Comparison of ENCODE assay signal across 8 mouse cellular contexts in genomic region chr16:28517596-28518524, GRCm38 (mm10).
DNase-seq lines count a peak whose midpoint lies in the region; ATAC-seq and TF ChIP-seq lines count a peak whose summit lies in the region.

No protein-coding gene starts in this region.

- H3K9ac ChIP-seq in MEL (ENCODE audit: control insufficient read depth, low read depth, low read length, poor library complexity, severe bottlenecking): no peak overlapping the region
- H3K9ac ChIP-seq in forebrain, postnatal 0 days: no peak overlapping the region

- TF ChIP-seq POLR2A in MEL (IDR thresholded peaks at IDR 0.05; ENCODE audit: control insufficient read depth in 1 of 2, insufficient read depth in 1 of 2, low read depth in 1 of 2, low read length in 2 of 2, poor library complexity in 1 of 2): no peak
- no peak for TF ChIP-seq POLR2A in lung, adult 2 months (IDR thresholded peaks at IDR 0.05; ENCODE audit: borderline replicate concordance, extremely low read depth, low read depth, low read length)
- no peak for TF ChIP-seq POLR2A in olfactory bulb, adult 2 months (IDR thresholded peaks at IDR 0.05; ENCODE audit: insufficient read depth, low read depth, low read length)

- ATAC-seq in forebrain, postnatal 0 days: peak; percentile 86
- peak; percentile 84 to 98 for ATAC-seq in hematopoietic stem cell, adult 5-6 weeks (replicated peaks in 1 of 2; ENCODE audit: insufficient read depth in 1 of 2, low FRiP score in 2 of 2, low TSS enrichment in 1 of 2, low read depth in 1 of 2, poor library complexity in 2 of 2, severe bottlenecking in 2 of 2)

- peak; percentile 74 for TF ChIP-seq RAD21 in MEL (IDR thresholded peaks at IDR 0.05; ENCODE audit: low read depth, low read length)

- 36% methylated on average over 21 of the region's 21 CpGs for WGBS in forebrain, postnatal 0 days
- 19% methylated on average over 21 of the region's 21 CpGs for WGBS in lung, adult 2 months
- 20% methylated on average over 21 of the region's 21 CpGs for WGBS in olfactory bulb, adult 2 months

- no peak overlapping the region for H3K27ac ChIP-seq in MEL (ENCODE audit: control insufficient read depth, low read depth, low read length)
- no peak overlapping the region for H3K27ac ChIP-seq in forebrain, postnatal 0 days (ENCODE audit: low read depth, low read length)
- H3K27ac ChIP-seq in olfactory bulb, adult 2 months (ENCODE audit: insufficient read depth, low read depth, low read length): no peak overlapping the region

- no peaks in the 10 kb centered on the region for H3K9me3 ChIP-seq in MEL (replicated peaks; ENCODE audit: insufficient read depth, low read length)
- H3K9me3 ChIP-seq in forebrain, postnatal 0 days (ENCODE audit: low read length): no peaks in the 10 kb centered on the region

- no peaks in the 10 kb centered on the region for H3K27me3 ChIP-seq in MEL (ENCODE audit: control insufficient read depth in 1 of 2, insufficient read depth in 2 of 2, low read length in 2 of 2)
- no peaks in the 10 kb centered on the region for H3K27me3 ChIP-seq in forebrain, postnatal 0 days (ENCODE audit: insufficient read depth, low read length)

- peak overlapping the region; percentile 39 for H3K4me2 ChIP-seq in forebrain, postnatal 0 days (ENCODE audit: low read depth)

- no peak for TF ChIP-seq EP300 in MEL (IDR thresholded peaks at IDR 0.05; ENCODE audit: low read depth in 1 of 2, low read length in 2 of 2)

- peak; percentile 76 to 78 (median 77) for TF ChIP-seq CTCF in MEL (IDR thresholded peaks at IDR 0.05 in 2 of 3, conservative IDR thresholded peaks at IDR 0.05 in 1 of 3; ENCODE audit: control insufficient read depth in 1 of 3, insufficient read depth in 1 of 3, low read depth in 2 of 3, low read length in 3 of 3, poor library complexity in 1 of 3, severe bottlenecking in 1 of 3)
- peak; percentile 88 for TF ChIP-seq CTCF in forebrain, postnatal 0 days (IDR thresholded peaks at IDR 0.05; ENCODE audit: low read depth)
- TF ChIP-seq CTCF in lung, adult 2 months (IDR thresholded peaks at IDR 0.05; ENCODE audit: insufficient read depth, low read length): peak; percentile 53; the same call in 1 of the 2 replicates
- TF ChIP-seq CTCF in olfactory bulb, adult 2 months (IDR thresholded peaks at IDR 0.05; ENCODE audit: insufficient read depth, low read depth, low read length): no peak

- DNase-seq in MEL (ENCODE audit: low read depth, low spot score): peak; percentile 64
- DNase-seq in cerebellum, adult 11-12 months: peak; percentile 79
- peak; percentile 85 for DNase-seq in forebrain, postnatal 0 days
- peak; percentile 73 to 86 for DNase-seq in layer of hippocampus, adult 8-10 months (ENCODE audit: low spot score in 2 of 2)
- DNase-seq in lung, adult 2 months: peak; percentile 49
- DNase-seq in thymus, postnatal 14 days: peak; percentile 28

- H3K4me1 ChIP-seq in MEL (ENCODE audit: control insufficient read depth in 1 of 2, insufficient read depth in 2 of 2, low read length in 2 of 2): no peaks in the 10 kb centered on the region
- no peaks in the 10 kb centered on the region for H3K4me1 ChIP-seq in forebrain, postnatal 0 days (ENCODE audit: insufficient read depth)
- H3K4me1 ChIP-seq in lung, adult 2 months (ENCODE audit: control insufficient read depth, insufficient read depth, low read length): no peaks in the 10 kb centered on the region; the same call in 1 of the 2 replicates
- no peaks in the 10 kb centered on the region for H3K4me1 ChIP-seq in olfactory bulb, adult 2 months (ENCODE audit: control insufficient read depth, insufficient read depth, low read length)

- H3K4me3 ChIP-seq in MEL (ENCODE audit: control insufficient read depth in 1 of 2, insufficient read depth in 1 of 2, low read depth in 2 of 2, low read length in 2 of 2): no peak overlapping the region
- peak overlapping the region; percentile 16 for H3K4me3 ChIP-seq in forebrain, postnatal 0 days (ENCODE audit: low read depth, low read length)
- no peak overlapping the region for H3K4me3 ChIP-seq in lung, adult 2 months (replicated peaks; ENCODE audit: extremely low read depth, low read depth, low read length)
- H3K4me3 ChIP-seq in olfactory bulb, adult 2 months (ENCODE audit: insufficient read depth, low read depth, low read length): peak overlapping the region; percentile 6

- H3K79me2 ChIP-seq in MEL (ENCODE audit: control insufficient read depth, insufficient read depth, low read length, poor library complexity): no peaks in the 10 kb centered on the region

- H3K36me3 ChIP-seq in MEL (ENCODE audit: control insufficient read depth in 1 of 2, insufficient read depth in 2 of 2, low read length in 2 of 2): no peaks in the 10 kb centered on the region
- H3K36me3 ChIP-seq in forebrain, postnatal 0 days (ENCODE audit: insufficient read depth): no peaks in the 10 kb centered on the region

TF ChIP-seq in MEL, 35 proteins besides CTCF, POLR2A, EP300 and RAD21:
- TF ChIP-seq ZC3H11A (IDR thresholded peaks at IDR 0.05; ENCODE audit: low read depth, low read length) (peak; percentile 34; the same call in 1 of the 2 replicates), MAZ (IDR thresholded peaks at IDR 0.05; ENCODE audit: low read depth, low read length) (no peak), MEF2A (IDR thresholded peaks at IDR 0.05; ENCODE audit: extremely low read depth, insufficient replicate concordance, low read depth, low read length, poor library complexity, severe bottlenecking) (no peak), SMC3 (IDR thresholded peaks at IDR 0.05; ENCODE audit: low read depth, low read length) (peak; percentile 51)

Comparison
In these comparisons a context has a peak if more than half of its experiments do, and no peak if none do; other contexts are left out.
1. DNase-seq: peak in every context shown above with its lines; median percentile 85 in forebrain, postnatal 0 days; 80 in layer of hippocampus, adult 8-10 months; 79 in cerebellum, adult 11-12 months; 64 in MEL; 49 in lung, adult 2 months; 28 in thymus, postnatal 14 days.
2. H3K4me3 ChIP-seq: peak in forebrain, postnatal 0 days (single experiment) and olfactory bulb, adult 2 months (single experiment); none in MEL (0 of 2) and lung, adult 2 months (single experiment).